Mouse (Mus musculus) heart, postnatal 0 days (tissue): Measurements from ENCODE around the gene Rundc3a. TPM values are rescaled to one million over a fixed set of nuclear protein-coding genes. Genes with fewer than 3 reads are reported as not detected.

ENCODE experiments used
- ATAC-seq: fragments of 200-750 bp; cut with Nextera tagmentation; 2 replicates; pipeline ENCODE4 v1.8.0; 2017; ENCODE audit warnings: low read depth, moderate number of reproducible peaks, moderate library complexity; ENCODE audit not compliant: insufficient read depth
- DNase-seq: peaks from one replicate; pipeline ENCODE4 v3.0.0-alpha.2; 2016; ENCODE audit warnings: low spot score
- H3K27ac ChIP-seq: fragments of 300-500 bp; sonication (generic); 2 replicates; pipeline ENCODE4 v1.5.1; 2014; ENCODE audit warnings: low read depth, mild to moderate bottlenecking
- H3K27me3 ChIP-seq: fragments of 300-500 bp; sonication (generic); 2 replicates; pipeline ENCODE4 v1.6.1; 2014; ENCODE audit warnings: low read length, mixed read lengths; ENCODE audit not compliant: control insufficient read depth, insufficient read depth
- H3K36me3 ChIP-seq: fragments of 300-500 bp; sonication (generic); replicated peaks from 2 replicates; pipeline ENCODE4 v1.6.1; 2014; ENCODE audit warnings: low read length, mixed read lengths; ENCODE audit not compliant: control insufficient read depth, insufficient read depth
- H3K4me1 ChIP-seq: fragments of 300-500 bp; sonication (generic); 2 replicates; pipeline ENCODE4 v1.6.1; 2014; ENCODE audit warnings: antibody characterized with exemption; ENCODE audit not compliant: control insufficient read depth, insufficient read depth
- H3K4me2 ChIP-seq: fragments of 300-500 bp; sonication (generic); 2 replicates; pipeline ENCODE4 v1.6.1; 2014; ENCODE audit warnings: low read depth, mild to moderate bottlenecking, low read length, moderate library complexity
- H3K4me3 ChIP-seq: fragments of 300-500 bp; sonication (generic); 2 replicates; pipeline ENCODE4 v1.5.1; 2014; ENCODE audit warnings: low read depth, low read length
- H3K9ac ChIP-seq: fragments of 300-500 bp; sonication (generic); replicated peaks from 2 replicates; pipeline ENCODE4 v1.6.1; 2014; ENCODE audit warnings: low read depth, low read length, mixed read lengths
- H3K9me3 ChIP-seq: fragments of 300-500 bp; sonication (generic); replicated peaks from 2 replicates; pipeline ENCODE4 v1.6.1; 2016; ENCODE audit warnings: low read length; ENCODE audit not compliant: control insufficient read depth
- CTCF ChIP-seq: IDR thresholded peaks from 2 replicates; pipeline ENCODE4 v1.5.1; 2016; ENCODE audit warnings: antibody characterized with exemption, control low read depth, low read depth
- EP300 ChIP-seq: IDR thresholded peaks from 2 replicates; pipeline ENCODE4 v1.6.1; 2016; ENCODE audit warnings: antibody characterized with exemption, low read depth
- WGBS: fragments of 180-500 bp; shearing (Covaris S2); extraction: QIAGEN DNeasy Blood & Tissue Kit; methylation state at CpG from one replicate; pipeline ENCODE4 v1.1.7; 2014; 5-methylcytosine and 5-hydroxymethylcytosine counted together
- polyA plus RNA-seq: library from polyadenylated mRNA; unstranded; fragments of >200 nt; fragmentation: Nextera tagmentation; extraction: Ambion mirVana; gene quantifications from 2 replicates; pipeline ENCODE4 v1.2.1, GENCODE M21; 2015
- total RNA-seq: library from RNA; depleted of rRNA; stranded (reverse); fragments of >200 nt; gene quantifications from 2 replicates; pipeline ENCODE4 v1.2.3, GENCODE M21; 2014; ENCODE audit warnings: low replicate concordance

Gene Rundc3a
- total and polyA plus RNA-seq, 2 experiments from 2014 or later, result 0.74 to 12.5 TPM

DNA sequence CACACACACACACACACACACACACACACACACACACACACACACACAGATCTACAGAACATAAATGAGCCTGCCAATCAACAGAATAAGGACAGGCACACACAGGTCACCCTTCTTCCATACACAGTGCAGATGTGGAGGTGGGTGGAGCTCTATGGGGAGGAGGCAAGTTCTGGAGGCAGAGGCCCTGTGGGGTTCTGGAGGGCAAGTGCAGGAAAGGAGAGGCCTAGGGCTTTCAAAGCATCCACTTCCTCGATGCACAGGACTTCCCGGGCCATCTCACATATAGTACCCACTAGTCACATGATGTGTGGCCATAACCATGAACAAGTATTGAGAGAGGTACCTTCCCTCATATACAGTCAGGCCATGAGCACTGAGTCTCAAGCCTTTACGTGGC is 37.7 kb upstream of the Rundc3a start:
- Histone ChIP-seq H3K4me1 (no peaks in the 10 kb centered on the region), H3K27ac (no peak overlapping the region), H3K4me2 (no peak overlapping the region), H3K9ac (no peak overlapping the region), H3K9me3 (no peaks in the 10 kb centered on the region), H3K27me3 (peaks cover 45% of the 10 kb centered on the region), H3K36me3 (no peaks in the 10 kb centered on the region), H3K4me3 (no peak overlapping the region)
- no peak for TF ChIP-seq CTCF
- WGBS, result 66% methylated on average over 3 of the region's 3 CpGs
- no peak for DNase-seq
- ATAC-seq, result no peak

DNA sequence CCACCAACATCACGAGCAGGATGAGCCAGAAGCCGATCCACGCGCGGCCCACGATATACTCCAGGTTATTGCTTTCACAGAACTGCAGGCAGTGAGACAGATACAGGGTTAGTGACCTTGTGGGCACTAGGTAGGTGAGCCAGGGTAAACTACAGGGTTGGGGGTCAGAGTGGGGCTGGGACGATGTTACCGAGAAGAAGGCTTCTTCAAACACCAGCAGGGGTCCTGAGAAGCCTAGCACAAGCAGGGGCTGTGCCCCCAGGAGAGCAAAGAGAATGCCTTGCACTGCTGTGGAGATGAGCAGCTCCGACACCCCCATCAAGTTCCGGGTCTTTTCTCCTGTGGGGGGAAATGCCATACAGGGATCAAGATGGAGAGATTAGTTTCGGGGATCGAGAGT is 37.0 kb upstream of the Rundc3a start:
- Histone ChIP-seq H3K27me3 (peaks cover 41% of the 10 kb centered on the region), H3K9ac (no peak overlapping the region), H3K27ac (no peak overlapping the region), H3K9me3 (no peaks in the 10 kb centered on the region), H3K4me3 (no peak overlapping the region), H3K4me1 (no peaks in the 10 kb centered on the region), H3K36me3 (no peaks in the 10 kb centered on the region), H3K4me2 (no peak overlapping the region)
- ATAC-seq (no peak), DNase-seq (no peak)
- TF ChIP-seq EP300, result no peak
- TF ChIP-seq CTCF, result no peak
- WGBS, result 72% methylated on average over 12 of the region's 12 CpGs

DNA sequence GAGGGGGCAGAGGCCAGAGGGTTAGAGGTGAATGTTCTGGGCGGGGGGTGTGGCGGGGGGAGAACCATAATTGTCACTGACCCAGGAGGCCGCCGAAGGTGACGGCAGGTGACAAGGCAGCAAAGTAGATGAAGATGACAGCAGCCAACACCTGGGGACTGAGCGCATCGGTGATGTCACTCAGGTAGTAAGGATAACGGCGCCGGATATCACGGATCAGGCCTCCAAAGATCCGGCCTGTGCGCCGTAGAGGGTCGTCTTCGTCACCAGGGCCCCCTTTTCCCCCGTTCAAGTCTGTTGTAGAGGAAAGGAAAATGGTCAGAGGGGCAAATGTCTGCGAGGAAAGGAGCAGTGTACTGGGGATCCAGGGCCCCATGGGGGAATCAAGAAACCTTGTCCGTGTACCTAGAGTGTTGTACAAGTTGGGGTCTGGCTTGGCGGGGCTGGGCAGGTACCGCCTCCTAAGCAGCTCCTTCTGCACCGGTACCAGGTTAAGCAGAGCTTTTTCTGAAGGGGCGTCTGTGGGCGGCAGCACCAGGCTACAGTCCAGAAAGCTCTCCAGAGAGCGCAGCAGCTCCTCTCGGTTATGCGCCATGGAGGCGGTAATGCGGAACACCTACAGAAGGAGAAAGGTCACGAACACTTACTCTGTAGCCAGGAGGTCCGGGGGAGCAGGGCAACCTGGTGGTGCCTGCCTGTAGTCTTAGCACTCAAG is 36.4 kb upstream of the Rundc3a start:
- no peaks in the 10 kb centered on the region for H3K36me3 ChIP-seq
- H3K27ac ChIP-seq, result no peak overlapping the region
- no peak for DNase-seq
- TF ChIP-seq EP300 (no peak), CTCF (no peak)
- no peaks in the 10 kb centered on the region for H3K9me3 ChIP-seq
- no peaks in the 10 kb centered on the region for H3K4me1 ChIP-seq
- no peak overlapping the region for H3K4me2 ChIP-seq
- H3K4me3 ChIP-seq, result no peak overlapping the region
- peaks cover 45% of the 10 kb centered on the region for H3K27me3 ChIP-seq
- no peak for ATAC-seq
- 51% methylated on average over 31 of the region's 31 CpGs for WGBS
- H3K9ac ChIP-seq, result no peak overlapping the region

DNA sequence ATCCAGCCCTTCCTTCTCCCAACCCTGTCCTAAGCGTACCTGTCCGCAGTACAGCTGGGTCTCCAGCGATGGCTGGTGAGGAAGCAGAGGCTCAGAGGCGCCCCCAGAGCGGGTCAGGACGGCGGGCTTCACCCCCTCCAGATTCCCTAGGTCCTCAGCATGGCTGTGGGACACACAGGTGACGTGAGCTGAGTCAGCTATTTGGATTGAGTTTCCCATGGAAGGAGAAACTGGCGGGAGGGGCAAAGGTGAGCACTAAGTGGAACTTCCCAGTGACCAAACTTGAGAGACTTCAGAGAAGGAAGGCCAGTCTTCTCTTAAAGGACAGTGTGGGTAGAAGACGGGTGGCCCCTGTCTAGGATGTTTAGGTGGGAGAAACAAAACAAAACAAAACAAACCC is 34.8 kb upstream of the Rundc3a start:
- no peak overlapping the region for H3K4me3 ChIP-seq

DNA sequence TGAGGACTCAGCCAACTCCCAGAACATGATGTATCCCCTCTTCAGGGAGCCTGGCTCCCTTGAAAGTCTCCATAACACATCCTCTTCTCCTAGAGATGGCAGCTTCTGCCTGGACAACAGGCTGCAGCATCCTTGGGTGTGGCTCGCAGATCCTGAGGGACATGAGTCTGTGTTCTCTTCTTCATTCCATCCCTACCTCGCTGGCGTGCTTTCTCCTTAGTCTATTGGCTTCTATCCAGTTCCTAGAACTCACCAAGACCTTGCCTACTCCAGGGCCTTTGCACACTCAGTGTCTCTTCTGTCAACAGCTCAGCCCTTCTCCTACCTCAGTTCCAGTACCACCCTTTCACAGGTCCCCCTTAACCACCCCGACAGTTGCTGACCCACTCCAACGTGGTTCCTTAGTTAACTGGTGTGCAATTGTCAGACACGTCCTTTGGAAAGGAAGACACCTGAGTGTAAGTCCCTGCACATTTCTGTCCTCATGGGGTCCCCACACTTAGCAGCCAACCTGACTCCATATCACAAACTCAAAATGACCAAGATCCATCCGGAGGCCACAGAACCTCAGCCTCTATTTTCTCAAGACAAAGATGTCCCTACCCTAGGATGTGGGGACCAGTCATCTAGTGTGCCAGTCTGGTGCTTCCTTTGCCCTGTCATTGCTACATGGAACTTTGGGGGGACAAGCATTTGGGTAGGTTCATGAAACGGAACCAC is 31.3 kb upstream of the Rundc3a start:
- ATAC-seq (no peak), DNase-seq (no peak)
- TF ChIP-seq EP300, result no peak
- TF ChIP-seq CTCF, result no peak
- H3K27ac ChIP-seq, result no peak overlapping the region
- H3K27me3 ChIP-seq, result peaks cover 27% of the 10 kb centered on the region; the same call in 1 of the 2 replicates
- H3K4me3 ChIP-seq, result no peak overlapping the region
- no peaks in the 10 kb centered on the region for H3K9me3 ChIP-seq
- H3K36me3 ChIP-seq, result no peaks in the 10 kb centered on the region
- no peaks in the 10 kb centered on the region for H3K4me1 ChIP-seq
- H3K9ac ChIP-seq, result no peak overlapping the region
- 81% methylated on average over 8 of the region's 8 CpGs for WGBS
- H3K4me2 ChIP-seq, result no peak overlapping the region

More for the DNA sequence above, 34.8 kb upstream of the Rundc3a start:
- TF ChIP-seq CTCF, result no peak
- TF ChIP-seq EP300, result no peak
- no peak for DNase-seq
- Histone ChIP-seq H3K9me3 (no peaks in the 10 kb centered on the region), H3K36me3 (no peaks in the 10 kb centered on the region), H3K27me3 (peaks cover 33% of the 10 kb centered on the region; the same call in 1 of the 2 replicates), H3K9ac (no peak overlapping the region), H3K4me1 (no peaks in the 10 kb centered on the region), H3K4me2 (no peak overlapping the region), H3K27ac (no peak overlapping the region)
- no peak for ATAC-seq
- 57% methylated on average over 10 of the region's 10 CpGs for WGBS
